Mouse (Mus musculus) small intestine, adult 2 months (tissue): ENCODE data around the gene Bcl2l1.

Experiments used
- CTCF ChIP-seq: fragments of 200-500 bp; IDR thresholded peaks from 2 replicates; pipeline ENCODE4 v1.5.1; 2012; ENCODE audit warnings: low read depth, mild to moderate bottlenecking, control low read depth, inconsistent platforms, low read length, moderate library complexity, mixed read lengths; ENCODE audit not compliant: insufficient replicate concordance, insufficient read length; ENCODE audit errors: extremely low read depth
- POLR2A ChIP-seq: fragments of 200-500 bp; IDR thresholded peaks from 2 replicates; pipeline ENCODE4 v1.6.1; 2012; ENCODE audit warnings: low read depth, mild to moderate bottlenecking, control low read depth, inconsistent platforms, low read length, moderate library complexity

DNA sequence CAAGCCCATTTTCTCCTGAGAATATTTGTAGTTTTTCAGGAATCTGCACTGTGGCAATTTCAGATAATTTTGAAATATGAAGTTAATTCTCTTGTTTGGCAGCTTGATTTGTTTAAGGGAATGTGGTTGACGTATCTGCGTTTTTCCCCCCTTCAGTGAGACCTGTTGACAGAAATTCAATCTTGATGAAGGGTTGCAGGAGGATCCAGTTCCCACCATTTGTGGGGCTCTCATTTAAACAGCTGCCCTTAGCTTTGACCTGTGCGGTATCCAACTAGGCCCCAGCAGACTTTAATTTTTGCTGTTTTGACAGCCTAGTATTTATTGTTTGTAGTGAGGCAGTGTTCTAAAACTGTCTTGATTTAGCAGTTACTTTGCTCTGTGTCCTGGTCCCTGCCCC lies 28.0 kb upstream of the Bcl2l1 start:
- TF ChIP-seq CTCF (no peak), POLR2A (no peak)
